Mouse (Mus musculus) midbrain, postnatal 0 days (tissue): ENCODE measurements at regions not wholly inside any gene's neighbourhood (a gene's known extent, or its start where the extent isn't known, plus 50 kb on each side); places are given as distances from the start of the nearest gene placed in this dataset.

ENCODE experiments used
- ATAC-seq: fragments of 200-750 bp; cut with Nextera tagmentation; 2 replicates; pipeline ENCODE4 v1.8.0; 2017; ENCODE audit warnings: moderate number of reproducible peaks, mild to moderate bottlenecking, moderate TSS enrichment, moderate library complexity; ENCODE audit not compliant: low FRiP score
- DNase-seq: peaks from one replicate; pipeline ENCODE4 v3.0.0-alpha.2; 2015; ENCODE audit warnings: low spot score
- H3K27ac ChIP-seq: fragments of 300-500 bp; sonication (generic); 2 replicates; pipeline ENCODE4 v1.5.1; 2014; ENCODE audit warnings: low read depth, mild to moderate bottlenecking, low read length, mixed read lengths
- H3K27me3 ChIP-seq: fragments of 300-500 bp; sonication (generic); 2 replicates; pipeline ENCODE4 v1.6.1; 2014; ENCODE audit warnings: low read length, control low read depth, mixed read lengths; ENCODE audit not compliant: insufficient read depth
- H3K36me3 ChIP-seq: fragments of 300-500 bp; sonication (generic); 2 replicates; pipeline ENCODE4 v1.6.1; 2014; ENCODE audit warnings: low read length, control low read depth, mixed read lengths; ENCODE audit not compliant: insufficient read depth
- H3K4me1 ChIP-seq: fragments of 300-500 bp; sonication (generic); 2 replicates; pipeline ENCODE4 v1.6.1; 2014; ENCODE audit warnings: mild to moderate bottlenecking, control low read depth, antibody characterized with exemption, low read length, mixed read lengths; ENCODE audit not compliant: insufficient read depth
- H3K4me2 ChIP-seq: fragments of 300-500 bp; sonication (generic); 2 replicates; pipeline ENCODE4 v1.6.1; 2014; ENCODE audit warnings: low read depth, mild to moderate bottlenecking, low read length, mixed read lengths; ENCODE audit not compliant: poor library complexity, severe bottlenecking
- H3K4me3 ChIP-seq: fragments of 300-500 bp; sonication (generic); 2 replicates; pipeline ENCODE4 v1.5.1; 2014; ENCODE audit warnings: low read depth, mild to moderate bottlenecking, low read length, moderate library complexity
- H3K9ac ChIP-seq: fragments of 300-500 bp; sonication (generic); replicated peaks from 2 replicates; pipeline ENCODE4 v1.6.1; 2014; ENCODE audit warnings: mild to moderate bottlenecking, low read length, moderate library complexity, mixed read lengths; ENCODE audit not compliant: poor library complexity, severe bottlenecking
- H3K9me3 ChIP-seq: fragments of 300-500 bp; sonication (generic); 2 replicates; pipeline ENCODE4 v1.6.1; 2016; ENCODE audit warnings: low read length, control low read depth
- CTCF ChIP-seq: IDR thresholded peaks from 2 replicates; pipeline ENCODE4 v1.5.1; 2016; ENCODE audit warnings: antibody characterized with exemption, mild to moderate bottlenecking
- WGBS: fragments of 180-500 bp; shearing (Covaris S2); extraction: QIAGEN DNeasy Blood & Tissue Kit; methylation state at CpG from one replicate; pipeline ENCODE4 v1.1.7; 2014; 5-methylcytosine and 5-hydroxymethylcytosine counted together

- WGBS: 78% methylated on average over 6 of the region's 6 CpGs
- H3K4me3 ChIP-seq: no peak overlapping the region
- H3K36me3 ChIP-seq: no peaks in the 10 kb centered on the region
- no peaks in the 10 kb centered on the region for H3K4me1 ChIP-seq
- no peak for DNase-seq
- H3K27me3 ChIP-seq: no peaks in the 10 kb centered on the region
- no peaks in the 10 kb centered on the region for H3K9me3 ChIP-seq
- no peak overlapping the region for H3K27ac ChIP-seq
- no peak overlapping the region for H3K4me2 ChIP-seq
- no peak for ATAC-seq
- no peak overlapping the region for H3K9ac ChIP-seq
- no peak for TF ChIP-seq CTCF
Measured at GRCm38 (mm10) chr19:36178828-36179251, 58.9 kb upstream of the Ankrd1 start.

DNA sequence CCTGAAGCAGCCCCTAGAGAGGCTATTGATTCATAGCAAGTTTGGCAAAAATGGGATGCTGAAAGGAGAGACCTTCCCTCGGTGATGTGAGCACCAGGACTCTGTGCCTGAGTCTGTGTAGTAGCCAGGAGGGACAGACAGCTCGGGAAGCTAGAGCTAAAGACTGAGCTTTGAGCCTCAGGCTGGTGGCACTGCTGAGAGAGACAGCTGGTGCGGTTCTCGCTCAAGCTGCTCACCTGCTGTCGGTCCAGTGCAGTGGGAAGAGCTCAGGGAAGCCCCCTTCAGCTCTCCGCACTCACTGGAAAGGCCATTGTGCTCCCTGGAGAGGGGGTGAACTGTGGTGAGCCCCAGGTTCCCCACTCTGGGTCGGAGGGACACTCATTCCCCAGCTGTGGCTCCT, 60.4 kb upstream of the Ankrd1 start:
- WGBS: 72% methylated on average over 7 of the region's 7 CpGs
- Histone ChIP-seq H3K4me2 (no peak overlapping the region), H3K9ac (no peak overlapping the region), H3K36me3 (no peaks in the 10 kb centered on the region), H3K27me3 (no peaks in the 10 kb centered on the region), H3K4me3 (no peak overlapping the region), H3K27ac (no peak overlapping the region), H3K4me1 (no peaks in the 10 kb centered on the region), H3K9me3 (no peaks in the 10 kb centered on the region)
- no peak for DNase-seq
- TF ChIP-seq CTCF: no peak
- no peak for ATAC-seq

- H3K4me3 ChIP-seq: no peak overlapping the region
- H3K9me3 ChIP-seq: no peaks in the 10 kb centered on the region
- DNase-seq (no peak), ATAC-seq (no peak)
- no peak overlapping the region for H3K4me2 ChIP-seq
- no peaks in the 10 kb centered on the region for H3K36me3 ChIP-seq
- H3K4me1 ChIP-seq: no peaks in the 10 kb centered on the region
- H3K9ac ChIP-seq: no peak overlapping the region
- H3K27ac ChIP-seq: no peak overlapping the region
- TF ChIP-seq CTCF: no peak
- no peaks in the 10 kb centered on the region for H3K27me3 ChIP-seq
- WGBS: 73% methylated on average over 2 of the region's 2 CpGs
Measured at GRCm38 (mm10) chr19:36181535-36181934, 61.6 kb upstream of the Ankrd1 start.

- no peaks in the 10 kb centered on the region for H3K9me3 ChIP-seq
- 33% methylated on average over 2 of the region's 2 CpGs for WGBS
- no peak overlapping the region for H3K4me3 ChIP-seq
- DNase-seq (peak; percentile 65), ATAC-seq (0 out of 2 replicates have a peak, but pooled peaks have one; percentile 41)
- no peaks in the 10 kb centered on the region for H3K27me3 ChIP-seq
- H3K4me1 ChIP-seq: no peaks in the 10 kb centered on the region
- H3K4me2 ChIP-seq: no peak overlapping the region
- TF ChIP-seq CTCF: peak; percentile 80
- no peak overlapping the region for H3K9ac ChIP-seq
- H3K27ac ChIP-seq: no peak overlapping the region
- no peaks in the 10 kb centered on the region for H3K36me3 ChIP-seq
Measured at GRCm38 (mm10) chr19:36183127-36183526, 63.2 kb upstream of the Ankrd1 start.

- H3K36me3 ChIP-seq: no peaks in the 10 kb centered on the region
- no peak overlapping the region for H3K4me3 ChIP-seq
- no peak for DNase-seq
- no peak overlapping the region for H3K27ac ChIP-seq
- ATAC-seq: no peak
- 0 out of 2 replicates have a peak, but pooled peaks cover 4% of the 10 kb centered on the region for H3K9me3 ChIP-seq
- H3K9ac ChIP-seq: no peak overlapping the region
- no peaks in the 10 kb centered on the region for H3K4me1 ChIP-seq
- no peak overlapping the region for H3K4me2 ChIP-seq
- WGBS: 89% methylated on average over 5 of the region's 5 CpGs
- no peak for TF ChIP-seq CTCF
- H3K27me3 ChIP-seq: no peaks in the 10 kb centered on the region
Measured at GRCm38 (mm10) chr19:36189662-36190061, 69.8 kb upstream of the Ankrd1 start.

- TF ChIP-seq CTCF: no peak
- no peak overlapping the region for H3K4me2 ChIP-seq
- no peak for DNase-seq
- 94% methylated on average over 7 of the region's 7 CpGs for WGBS
- no peaks in the 10 kb centered on the region for H3K36me3 ChIP-seq
- H3K4me1 ChIP-seq: no peaks in the 10 kb centered on the region
- H3K27me3 ChIP-seq: no peaks in the 10 kb centered on the region
- H3K27ac ChIP-seq: no peak overlapping the region
- ATAC-seq: no peak
- no peak overlapping the region for H3K9ac ChIP-seq
- H3K9me3 ChIP-seq: 0 out of 2 replicates have a peak, but pooled peaks cover 4% of the 10 kb centered on the region
- no peak overlapping the region for H3K4me3 ChIP-seq
Measured at GRCm38 (mm10) chr19:36191641-36192040, 71.7 kb upstream of the Ankrd1 start.
